Comparison of ENCODE assay signal across 8 mouse cellular contexts in the genomic region with DNA sequence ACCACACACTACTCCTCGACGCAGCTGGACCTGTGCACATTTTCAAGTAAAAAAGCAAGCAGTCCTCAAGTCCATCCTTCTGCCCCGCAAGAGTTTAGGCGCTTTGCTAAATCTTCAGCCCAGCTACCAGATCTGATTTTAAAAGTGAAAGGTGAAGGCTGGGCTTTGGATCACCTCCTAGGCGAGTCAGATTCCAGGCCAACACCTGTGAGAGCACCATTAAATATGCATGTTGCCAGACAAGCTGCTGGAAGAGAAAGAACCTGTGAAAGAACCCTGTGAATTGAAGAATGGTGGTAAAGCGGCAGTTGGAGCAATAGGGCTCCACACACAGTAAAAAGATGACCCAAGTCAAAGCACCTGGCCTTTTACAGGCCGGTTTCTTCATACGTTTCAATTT. TPM values are rescaled to one million over a fixed set of nuclear protein-coding genes. Genes with fewer than 3 reads are reported as not detected.
DNase-seq lines count a peak whose midpoint lies in the region; ATAC-seq lines count a peak whose summit lies in the region.

No protein-coding gene starts in this region.

- no peaks in the 10 kb centered on the region; the same call in 1 of the 2 replicates for H3K9me3 ChIP-seq in forebrain, embryonic 11.5 days (ENCODE audit: control insufficient read depth, low read length)
- peaks cover 1% of the 10 kb centered on the region; the same call in 1 of the 2 replicates for H3K9me3 ChIP-seq in kidney, embryonic 16.5 days (ENCODE audit: low read length)
- no peaks in the 10 kb centered on the region for H3K9me3 ChIP-seq in midbrain, embryonic 16.5 days (replicated peaks; ENCODE audit: control insufficient read depth, low read length, poor library complexity, severe bottlenecking)

- H3K4me1 ChIP-seq in forebrain, embryonic 11.5 days (replicated peaks; ENCODE audit: control insufficient read depth, insufficient read depth, low read length) = peaks cover 8% of the 10 kb centered on the region; the same call in 1 of the 2 replicates
- peaks cover 11% of the 10 kb centered on the region for H3K4me1 ChIP-seq in kidney, embryonic 16.5 days (ENCODE audit: insufficient read depth, low read length)
- peaks cover 10% of the 10 kb centered on the region for H3K4me1 ChIP-seq in midbrain, embryonic 16.5 days (ENCODE audit: control insufficient read depth, insufficient read depth, low read length)

- H3K4me3 ChIP-seq in forebrain, embryonic 11.5 days (ENCODE audit: low read depth, low read length) = peak overlapping the region; percentile 84
- H3K4me3 ChIP-seq in kidney, embryonic 16.5 days (ENCODE audit: low read length) = peak overlapping the region; percentile 98
- peak overlapping the region; percentile 96 for H3K4me3 ChIP-seq in midbrain, embryonic 16.5 days (ENCODE audit: low read depth, low read length)

- no peaks in the 10 kb centered on the region for H3K27me3 ChIP-seq in forebrain, embryonic 11.5 days (ENCODE audit: control insufficient read depth, insufficient read depth, low read length)
- no peaks in the 10 kb centered on the region for H3K27me3 ChIP-seq in kidney, embryonic 16.5 days (ENCODE audit: insufficient read depth, low read length)
- H3K27me3 ChIP-seq in midbrain, embryonic 16.5 days (ENCODE audit: control insufficient read depth, insufficient read depth, low read depth, low read length) = no peaks in the 10 kb centered on the region

- H3K36me3 ChIP-seq in forebrain, embryonic 11.5 days (ENCODE audit: control insufficient read depth, insufficient read depth, low read length) = no peaks in the 10 kb centered on the region
- no peaks in the 10 kb centered on the region for H3K36me3 ChIP-seq in kidney, embryonic 16.5 days (ENCODE audit: insufficient read depth, low read length)
- H3K36me3 ChIP-seq in midbrain, embryonic 16.5 days (ENCODE audit: control insufficient read depth, insufficient read depth, low read length) = no peaks in the 10 kb centered on the region

- no peak overlapping the region for H3K27ac ChIP-seq in forebrain, embryonic 11.5 days (ENCODE audit: low read depth, low read length)
- peak overlapping the region; percentile 36; the same call in 1 of the 2 replicates for H3K27ac ChIP-seq in kidney, embryonic 16.5 days (ENCODE audit: low read length)
- no peak overlapping the region for H3K27ac ChIP-seq in midbrain, embryonic 16.5 days (ENCODE audit: low read length)

- peak overlapping the region; percentile 71 for H3K4me2 ChIP-seq in forebrain, embryonic 11.5 days (ENCODE audit: low read depth, low read length, severe bottlenecking)
- H3K4me2 ChIP-seq in kidney, embryonic 16.5 days (replicated peaks; ENCODE audit: low read depth, low read length) = peak overlapping the region; percentile 88
- H3K4me2 ChIP-seq in midbrain, embryonic 16.5 days (ENCODE audit: low read length) = peak overlapping the region; percentile 75

- no peak for ATAC-seq in forebrain, embryonic 11.5 days (replicated peaks; ENCODE audit: low FRiP score)
- ATAC-seq in kidney, embryonic 16.5 days (ENCODE audit: low FRiP score, low TSS enrichment) = no peak
- no peak for ATAC-seq in midbrain, embryonic 16.5 days
- no peak for ATAC-seq in inflammation-experienced regulatory T-cells, adult 6 months

- peak; percentile 82 for DNase-seq in heart, adult 11 months
- DNase-seq in heart, adult 8-10 months (ENCODE audit: low spot score) = no peak
- DNase-seq in ES-CJ7 (ENCODE audit: low read depth, low spot score) = peak; percentile 62
- no peak for DNase-seq in forebrain, embryonic 11.5 days (ENCODE audit: low spot score)
- DNase-seq in adrenal gland, adult 8-10 months = no peak

- WGBS in forebrain, embryonic 11.5 days = 7% methylated on average over 8 of the region's 8 CpGs
- WGBS in kidney, embryonic 16.5 days = 7% methylated on average over 8 of the region's 8 CpGs
- 10% methylated on average over 8 of the region's 8 CpGs for WGBS in midbrain, embryonic 16.5 days

- peak overlapping the region; percentile 86 for H3K9ac ChIP-seq in forebrain, embryonic 11.5 days (ENCODE audit: low read length)
- H3K9ac ChIP-seq in kidney, embryonic 16.5 days (replicated peaks; ENCODE audit: low read length) = peak overlapping the region; percentile 96
- H3K9ac ChIP-seq in midbrain, embryonic 16.5 days (ENCODE audit: low read depth, low read length) = peak overlapping the region; percentile 56

RNA-seq across cellular contexts. Expression of a gene that starts 1.4 kb away (rescaled TPM):
- total RNA-seq in heart, adult 8-10 months (2022) = 1 to 10 TPM; 6.7 to 7.4 (median 7.4) TPM
- polyA plus RNA-seq in forebrain, embryonic 11.5 days (2014; fragmentation: Nextera tagmentation; extraction: Ambion mirVana) = 56.0 and 57.5 TPM in 2 replicates
- polyA plus RNA-seq in kidney, embryonic 16.5 days (2015; fragmentation: Nextera tagmentation; extraction: Ambion mirVana) = 50.6 and 53.0 TPM in 2 replicates
- polyA plus RNA-seq in midbrain, embryonic 16.5 days (2015; fragmentation: Nextera tagmentation; extraction: Ambion mirVana) = 54.7 and 54.8 TPM in 2 replicates
- 10 to 100 TPM; 55.6 to 64.6 (median 58.8) TPM for polyA plus RNA-seq in inflammation-experienced regulatory T-cells, adult 6 months (2017; shearing (Covaris generic))
- 10 to 100 TPM; 65.3 to 78.2 (median 73.4) TPM for total RNA-seq in adrenal gland, adult 8-10 months (2022)

Comparison
In these comparisons a context has a peak if more than half of its experiments do, and no peak if none do; other contexts are left out.
1. DNase-seq: peak in heart, adult 11 months (single experiment) and ES-CJ7 (single experiment); none in heart, adult 8-10 months (single experiment), forebrain, embryonic 11.5 days (single experiment) and adrenal gland, adult 8-10 months (single experiment).
2. Peak in every context shown above with its lines, with median percentiles within 50 percentile points of each other: H3K4me2 ChIP-seq, H3K4me3 ChIP-seq and H3K9ac ChIP-seq.